Mouse (Mus musculus): ENCODE measurements at regions not wholly inside any gene's neighbourhood (a gene's known extent, or its start where the extent isn't known, plus 50 kb on each side); places are given as distances from the start of the nearest gene placed in this dataset.

DNA sequence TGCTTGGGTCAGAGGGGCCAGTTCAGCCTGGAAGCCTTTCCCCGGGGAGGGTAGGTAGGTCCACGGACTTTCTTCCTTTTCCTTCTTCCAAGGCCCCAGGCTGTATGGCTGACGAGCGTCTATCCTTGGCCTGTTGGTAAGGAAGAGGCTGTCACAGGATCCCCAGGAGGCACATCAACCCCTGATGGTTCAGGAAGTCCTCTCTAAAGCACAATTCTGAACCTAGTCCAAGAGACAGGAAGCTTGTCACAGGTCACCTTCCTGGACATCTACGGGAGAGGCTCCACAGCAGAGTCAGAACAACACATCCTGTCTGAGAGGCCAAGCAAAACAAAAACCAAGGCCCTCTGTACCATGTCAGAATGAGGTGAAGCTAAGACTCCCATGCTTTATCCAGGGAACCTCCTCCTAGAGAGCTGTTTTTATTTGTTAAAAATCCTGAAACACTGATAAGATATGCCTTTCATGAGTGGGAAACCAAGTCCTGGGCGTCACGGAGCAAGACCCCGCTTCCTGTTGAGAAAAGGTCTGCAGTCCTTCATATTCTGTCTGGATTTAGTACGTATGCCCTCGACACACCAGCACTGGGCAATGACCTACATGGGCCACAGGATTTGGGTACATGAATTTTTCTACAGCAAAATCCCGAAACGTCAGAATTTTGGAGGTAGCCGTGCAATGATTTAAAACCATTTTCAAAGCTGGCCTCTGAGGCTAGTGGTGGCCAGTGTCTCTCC, 52.0 kb upstream of the Snrk start:
- no peaks in the 10 kb centered on the region for H3K9me3 ChIP-seq
- H3K4me1 ChIP-seq (replicated peaks): no peaks in the 10 kb centered on the region
- no peak overlapping the region for H3K9ac ChIP-seq
- H3K4me2 ChIP-seq (replicated peaks): no peak overlapping the region
- 64% methylated on average over 13 of the region's 13 CpGs for WGBS
- H3K27me3 ChIP-seq (replicated peaks): no peaks in the 10 kb centered on the region
- no peak overlapping the region for H3K4me3 ChIP-seq (replicated peaks)
- H3K36me3 ChIP-seq: no peaks in the 10 kb centered on the region
- no peak for ATAC-seq
- no peak overlapping the region for H3K27ac ChIP-seq

DNA sequence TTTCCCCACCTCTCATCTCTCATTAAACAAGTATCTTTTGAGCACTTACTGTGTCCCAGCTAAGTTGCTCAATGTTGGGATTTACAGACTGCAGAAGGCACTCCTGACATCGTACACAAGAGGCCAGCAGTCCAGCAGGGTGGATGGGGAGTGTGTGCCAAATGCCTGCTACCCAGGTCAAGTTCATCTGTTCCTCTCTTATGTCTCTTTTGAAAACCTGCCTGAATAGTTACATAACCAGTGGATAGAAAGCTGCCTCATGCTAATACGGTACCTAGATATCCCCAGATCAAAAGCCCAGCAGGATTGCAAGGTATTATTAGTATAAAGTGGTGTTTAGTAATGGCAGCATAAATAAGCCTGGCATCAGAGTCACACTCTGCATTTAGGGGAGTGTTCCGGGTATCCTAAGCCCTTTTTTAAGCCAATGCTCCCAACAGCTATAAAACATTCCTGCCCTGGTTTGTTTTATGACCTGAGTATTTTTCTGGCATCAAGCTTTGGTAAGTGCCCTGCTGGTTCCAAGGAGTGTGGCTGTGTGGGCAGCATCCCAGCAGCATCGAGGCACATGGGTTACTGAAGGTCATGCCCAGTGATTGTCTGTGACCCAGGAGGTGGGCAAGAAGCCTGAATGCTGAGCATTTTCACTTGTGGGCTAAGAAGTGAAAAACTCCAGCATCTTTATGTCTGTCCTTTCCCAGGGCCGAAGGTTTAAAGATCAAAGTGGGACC, 59.1 kb upstream of the Pomgnt2 start:
- no peaks in the 10 kb centered on the region for H3K27me3 ChIP-seq (replicated peaks)
- H3K4me1 ChIP-seq (replicated peaks): no peaks in the 10 kb centered on the region
- no peak for ATAC-seq
- no peak overlapping the region for H3K4me2 ChIP-seq (replicated peaks)
- H3K4me3 ChIP-seq (replicated peaks): no peak overlapping the region
- no peak overlapping the region for H3K27ac ChIP-seq
- H3K9me3 ChIP-seq: no peaks in the 10 kb centered on the region
- H3K9ac ChIP-seq: no peak overlapping the region
- no peaks in the 10 kb centered on the region for H3K36me3 ChIP-seq
- 75% methylated on average over 5 of the region's 5 CpGs for WGBS

DNA sequence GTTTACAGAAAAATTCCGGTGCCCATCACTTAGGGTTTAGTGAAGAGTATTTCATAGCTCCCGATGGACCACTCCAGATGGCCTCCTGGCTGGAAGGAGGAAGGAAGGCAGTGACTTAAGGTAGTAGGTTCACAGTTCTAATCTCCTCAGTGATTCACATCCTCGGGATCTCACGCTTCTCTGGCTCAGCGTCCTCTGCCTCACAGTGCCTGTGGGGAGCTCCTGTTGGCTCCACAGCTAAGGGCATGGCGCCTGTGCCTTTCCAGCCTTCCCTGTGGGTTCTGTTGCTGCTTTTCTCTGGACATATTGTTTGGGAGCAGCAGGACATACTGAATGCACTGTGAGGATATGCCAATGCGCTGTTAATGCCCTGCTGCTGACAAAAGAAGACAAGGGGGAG, 54.8 kb upstream of the Pomgnt2 start:
- whole genome bisulfite sequencing: 64% methylated on average over 7 of the region's 7 CpGs
- Histone ChIP-seq H3K27ac (no peak overlapping the region), H3K4me2 (replicated peaks) (no peak overlapping the region)

DNA sequence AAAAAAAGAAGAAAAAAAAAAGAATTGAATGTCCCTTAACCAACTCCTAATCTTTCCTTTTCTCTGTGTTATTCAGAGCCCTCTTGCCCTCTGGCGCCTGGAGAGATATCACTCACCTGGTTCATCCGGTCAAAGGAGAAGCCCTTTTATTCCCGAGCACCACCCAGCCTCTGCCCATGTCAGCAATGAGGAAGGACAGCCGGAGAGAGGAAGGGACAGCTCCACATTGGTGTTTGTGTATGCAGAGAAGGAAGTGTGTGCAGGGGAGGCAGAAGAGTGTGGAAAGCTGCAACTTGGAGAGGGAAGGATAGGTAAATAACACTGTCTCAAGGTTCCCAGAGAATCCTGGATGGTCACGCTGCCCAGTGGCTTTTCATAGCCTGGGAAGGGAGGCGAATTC, 54.2 kb upstream of the Pomgnt2 start:
- no peak overlapping the region for H3K9ac ChIP-seq
- no peak overlapping the region for H3K4me3 ChIP-seq (replicated peaks)
- no peak overlapping the region for H3K4me2 ChIP-seq (replicated peaks)
- 35% methylated on average over 6 of the region's 6 CpGs for WGBS
- H3K9me3 ChIP-seq: no peaks in the 10 kb centered on the region
- no peak overlapping the region for H3K27ac ChIP-seq
- no peak; the same call in 1 of the 2 replicates for ATAC-seq
- H3K36me3 ChIP-seq: no peaks in the 10 kb centered on the region
- peaks cover 7% of the 10 kb centered on the region; the same call in 1 of the 2 replicates for H3K4me1 ChIP-seq (replicated peaks)
- H3K27me3 ChIP-seq (replicated peaks): no peaks in the 10 kb centered on the region

More for the DNA sequence above, 54.8 kb upstream of the Pomgnt2 start:
- ATAC-seq: no peak
- Histone ChIP-seq H3K4me3 (replicated peaks) (no peak overlapping the region), H3K9ac (no peak overlapping the region), H3K27me3 (replicated peaks) (no peaks in the 10 kb centered on the region), H3K4me1 (replicated peaks) (peaks cover 7% of the 10 kb centered on the region; the same call in 1 of the 2 replicates), H3K9me3 (no peaks in the 10 kb centered on the region), H3K36me3 (no peaks in the 10 kb centered on the region)

DNA sequence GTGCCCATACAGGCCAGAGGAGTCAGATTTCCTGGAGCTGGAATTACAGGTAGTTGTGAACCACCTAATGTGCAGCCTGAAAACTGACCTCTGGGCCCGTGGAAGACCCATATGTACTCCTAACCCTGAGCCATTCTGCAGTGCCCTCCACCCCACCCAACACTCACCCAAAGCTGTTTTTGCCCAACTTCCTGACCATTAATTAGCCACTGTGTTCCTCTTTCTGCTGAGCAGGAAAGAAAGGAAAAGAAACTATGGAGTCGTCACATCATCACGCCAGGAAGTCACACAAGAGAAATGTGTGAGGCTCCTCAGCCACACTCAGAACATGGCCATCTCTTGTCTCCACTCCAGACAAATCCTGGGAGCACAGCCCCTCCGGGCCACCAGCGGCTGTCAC, 52.1 kb upstream of the Pomgnt2 start:
- Histone ChIP-seq H3K4me3 (replicated peaks) (no peak overlapping the region), H3K27ac (0 out of 2 replicates have a peak overlapping the region, but pooled peaks have one; percentile 22), H3K4me1 (replicated peaks) (peaks cover 7% of the 10 kb centered on the region; the same call in 1 of the 2 replicates), H3K9me3 (no peaks in the 10 kb centered on the region), H3K27me3 (replicated peaks) (no peaks in the 10 kb centered on the region), H3K36me3 (no peaks in the 10 kb centered on the region), H3K4me2 (replicated peaks) (no peak overlapping the region), H3K9ac (no peak overlapping the region)
- no peak for ATAC-seq
- WGBS: 49% methylated on average over 5 of the region's 5 CpGs

DNA sequence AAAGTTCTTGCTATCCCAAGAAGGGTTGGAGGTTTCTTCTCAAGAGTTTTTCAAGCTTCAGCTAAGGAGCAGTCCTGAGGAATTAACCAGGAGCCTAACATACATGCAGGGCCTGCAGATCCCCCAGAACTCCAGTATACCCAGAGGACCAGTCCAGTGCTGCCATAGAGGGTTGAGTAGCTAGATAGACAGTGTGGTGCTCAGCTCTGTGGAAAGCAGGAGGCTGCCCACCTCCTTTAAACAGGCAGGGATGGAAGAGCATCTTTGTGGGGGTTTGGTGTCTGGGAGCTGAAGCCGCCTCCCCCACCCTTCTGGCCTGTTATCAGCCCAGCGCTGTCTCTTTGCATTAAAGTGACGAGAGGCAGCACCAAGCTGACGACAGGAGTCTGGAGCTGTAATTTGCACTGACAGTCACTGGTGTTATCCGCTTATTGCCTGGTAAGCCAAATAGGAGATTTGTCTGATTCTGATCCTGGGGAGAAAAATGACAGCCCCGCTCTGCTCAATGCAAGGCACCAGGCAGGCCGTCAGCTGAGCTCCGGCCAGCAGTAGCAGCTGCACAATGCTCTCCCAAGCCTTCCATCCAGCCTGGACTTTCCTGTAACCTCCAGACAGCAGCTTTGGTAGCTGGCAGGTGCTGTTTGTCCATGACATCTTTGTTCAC, 51.2 kb upstream of the Pomgnt2 start:
- Histone ChIP-seq H3K4me1 (replicated peaks) (peaks cover 7% of the 10 kb centered on the region; the same call in 1 of the 2 replicates), H3K9me3 (no peaks in the 10 kb centered on the region), H3K27me3 (replicated peaks) (no peaks in the 10 kb centered on the region), H3K27ac (no peak overlapping the region), H3K9ac (no peak overlapping the region), H3K4me2 (replicated peaks) (no peak overlapping the region), H3K4me3 (replicated peaks) (no peak overlapping the region), H3K36me3 (no peaks in the 10 kb centered on the region)
- WGBS: 30% methylated on average over 8 of the region's 8 CpGs
- peak; percentile 75 for ATAC-seq

Data from intestine, embryonic 15.5 days (tissue).